Mouse (Mus musculus): Measurements from ENCODE around the gene Rpl21. TPM values are rescaled to one million over a fixed set of nuclear protein-coding genes. Genes with fewer than 3 reads are reported as not detected.

The Rpl21 gene
- polyA plus RNA-seq, 1 experiment from 2014 or later = 413 TPM

DNA sequence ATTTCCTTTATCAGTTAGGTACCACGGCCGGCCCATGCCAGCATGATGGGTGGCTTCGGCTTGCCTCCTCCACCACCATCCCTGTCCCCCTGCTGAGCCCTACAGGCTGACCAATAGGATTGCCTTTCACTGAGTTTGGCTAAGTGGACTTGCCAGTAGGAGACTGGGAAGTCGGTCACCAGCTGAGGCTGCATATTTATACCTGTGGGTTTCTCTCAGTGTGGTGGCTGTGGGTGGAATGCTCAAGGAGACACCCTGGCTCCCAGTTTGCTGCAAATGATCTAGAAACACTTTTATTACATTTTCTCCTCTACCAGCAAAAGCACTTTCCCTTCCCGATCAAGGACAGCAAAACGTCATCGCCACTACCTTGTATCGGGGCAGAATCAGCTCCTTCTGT lies 15.1 kb upstream of the Rpl21 start:
- WGBS = 82% methylated on average over 8 of the region's 8 CpGs
- H3K36me3 ChIP-seq (ENCODE audit: control insufficient read depth, insufficient read depth, low read length) = no peaks in the 10 kb centered on the region
- DNase-seq (no peak), ATAC-seq (ENCODE audit: low FRiP score, low TSS enrichment) (no peak)
- H3K4me2 ChIP-seq (ENCODE audit: low read length) = no peak overlapping the region
- no peaks in the 10 kb centered on the region for H3K9me3 ChIP-seq (ENCODE audit: control insufficient read depth, low read length)
- H3K4me1 ChIP-seq (ENCODE audit: control insufficient read depth, insufficient read depth, low read length) = no peaks in the 10 kb centered on the region
- H3K9ac ChIP-seq (replicated peaks; ENCODE audit: low read length) = no peak overlapping the region
- H3K4me3 ChIP-seq (replicated peaks; ENCODE audit: low read depth, low read length) = no peak overlapping the region
- H3K27me3 ChIP-seq (ENCODE audit: control insufficient read depth, insufficient read depth, low read length) = no peaks in the 10 kb centered on the region
- H3K27ac ChIP-seq (replicated peaks; ENCODE audit: low read depth, low read length) = no peak overlapping the region

DNA sequence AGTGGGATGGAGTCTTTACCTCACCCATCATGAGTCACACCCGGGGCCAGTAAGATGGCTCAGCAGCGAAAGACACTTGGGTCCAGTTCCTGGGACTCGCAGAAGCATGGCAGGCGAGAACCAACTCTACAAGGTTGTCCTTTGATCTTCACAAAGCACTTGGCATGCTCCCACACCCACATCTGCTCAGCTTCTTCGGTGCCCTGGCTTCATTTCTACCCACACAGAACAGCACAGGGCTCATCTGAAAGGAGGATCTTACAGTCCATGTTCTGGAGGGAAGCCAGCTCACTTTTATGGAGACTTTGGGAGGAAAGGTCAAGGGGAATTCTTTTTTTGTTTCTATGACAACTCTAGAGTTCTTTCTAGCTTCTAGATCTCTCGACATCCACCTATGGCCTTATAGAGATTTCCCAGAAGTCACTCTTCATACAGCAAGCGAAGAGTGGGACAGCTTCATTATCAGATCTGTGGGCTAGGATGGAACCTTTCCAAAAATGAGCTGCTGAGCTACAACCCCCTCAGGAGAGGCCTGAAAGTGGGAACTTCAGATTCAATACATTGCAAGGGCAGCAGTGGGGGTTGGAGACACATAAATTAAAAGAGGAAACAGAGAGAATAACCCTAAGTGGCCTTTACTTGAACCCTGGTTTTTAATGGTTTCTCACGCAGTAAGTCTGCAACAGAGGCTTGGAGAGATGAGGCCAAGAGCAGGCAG lies 13.6 kb upstream of the Rpl21 start:
- Histone ChIP-seq H3K9me3 (ENCODE audit: control insufficient read depth, low read length) (no peaks in the 10 kb centered on the region), H3K36me3 (ENCODE audit: control insufficient read depth, insufficient read depth, low read length) (no peaks in the 10 kb centered on the region), H3K4me2 (ENCODE audit: low read length) (no peak overlapping the region), H3K4me1 (ENCODE audit: control insufficient read depth, insufficient read depth, low read length) (no peaks in the 10 kb centered on the region), H3K27me3 (ENCODE audit: control insufficient read depth, insufficient read depth, low read length) (no peaks in the 10 kb centered on the region), H3K27ac (replicated peaks; ENCODE audit: low read depth, low read length) (no peak overlapping the region), H3K9ac (replicated peaks; ENCODE audit: low read length) (no peak overlapping the region), H3K4me3 (replicated peaks; ENCODE audit: low read depth, low read length) (no peak overlapping the region)
- ATAC-seq (ENCODE audit: low FRiP score, low TSS enrichment) = no peak
- no peak for DNase-seq
- 76% methylated on average over 8 of the region's 8 CpGs for WGBS

DNA sequence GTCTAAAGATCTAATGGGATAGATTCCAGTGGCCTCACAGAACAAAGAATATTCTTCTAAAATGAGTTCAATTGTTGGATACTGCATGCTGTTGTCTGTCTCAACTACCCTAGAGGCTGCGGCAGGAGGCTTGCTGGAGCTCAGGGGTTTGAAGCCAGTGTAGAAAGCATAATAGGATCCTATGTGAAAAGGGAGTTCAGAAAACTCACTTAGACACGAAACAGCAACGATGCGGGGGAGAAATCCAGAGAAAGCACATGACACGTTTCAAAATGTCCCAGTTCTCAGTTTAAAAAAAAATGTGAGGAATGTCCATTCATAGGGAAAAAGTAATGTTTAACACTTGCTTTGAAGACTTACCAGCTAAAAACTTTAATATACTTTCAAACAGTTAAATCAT lies 9.7 kb upstream of the Rpl21 start:
- Histone ChIP-seq H3K27ac (replicated peaks; ENCODE audit: low read depth, low read length) (no peak overlapping the region), H3K9me3 (ENCODE audit: control insufficient read depth, low read length) (no peaks in the 10 kb centered on the region), H3K36me3 (ENCODE audit: control insufficient read depth, insufficient read depth, low read length) (no peaks in the 10 kb centered on the region), H3K27me3 (ENCODE audit: control insufficient read depth, insufficient read depth, low read length) (no peaks in the 10 kb centered on the region), H3K4me2 (ENCODE audit: low read length) (no peak overlapping the region), H3K4me1 (ENCODE audit: control insufficient read depth, insufficient read depth, low read length) (no peaks in the 10 kb centered on the region), H3K4me3 (replicated peaks; ENCODE audit: low read depth, low read length) (no peak overlapping the region), H3K9ac (replicated peaks; ENCODE audit: low read length) (no peak overlapping the region)
- ATAC-seq (ENCODE audit: low FRiP score, low TSS enrichment) (no peak), DNase-seq (no peak)
- WGBS = 88% methylated on average over 5 of the region's 5 CpGs

- H3K27ac ChIP-seq (replicated peaks; ENCODE audit: low read depth, low read length) = no peak overlapping the region
- H3K27me3 ChIP-seq (ENCODE audit: control insufficient read depth, insufficient read depth, low read length) = no peaks in the 10 kb centered on the region
- WGBS = 63% methylated on average over 8 of the region's 8 CpGs
- no peak overlapping the region for H3K9ac ChIP-seq (replicated peaks; ENCODE audit: low read length)
- DNase-seq (no peak), ATAC-seq (ENCODE audit: low FRiP score, low TSS enrichment) (no peak)
- H3K36me3 ChIP-seq (ENCODE audit: control insufficient read depth, insufficient read depth, low read length) = peaks cover 3% of the 10 kb centered on the region; the same call in 1 of the 2 replicates
- peaks cover 13% of the 10 kb centered on the region for H3K4me1 ChIP-seq (ENCODE audit: control insufficient read depth, insufficient read depth, low read length)
- H3K4me3 ChIP-seq (replicated peaks; ENCODE audit: low read depth, low read length) = no peak overlapping the region
- H3K9me3 ChIP-seq (ENCODE audit: control insufficient read depth, low read length) = no peaks in the 10 kb centered on the region
- H3K4me2 ChIP-seq (ENCODE audit: low read length) = no peak overlapping the region
Observed at GRCm38 (mm10) chr5:146829528-146829927, 3.2 kb upstream of the Rpl21 start.

DNA sequence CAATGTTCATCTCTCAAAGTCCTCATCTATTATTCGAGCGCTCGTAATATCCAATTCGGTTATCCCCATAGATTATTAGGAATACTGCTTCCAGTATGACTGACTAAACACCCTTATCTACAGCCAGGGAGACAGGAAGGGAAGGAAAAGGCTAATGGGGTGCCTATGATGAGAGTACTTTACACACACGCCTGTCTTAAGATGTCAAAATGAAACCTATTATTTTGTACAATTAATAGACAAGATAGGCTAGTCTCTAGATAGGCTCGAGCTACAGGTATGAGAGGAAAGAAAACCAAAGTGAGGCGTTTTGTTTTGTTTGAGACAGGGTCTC lies 288 bp upstream of the Rpl21 start:
- no peaks in the 10 kb centered on the region for H3K27me3 ChIP-seq (ENCODE audit: control insufficient read depth, insufficient read depth, low read length)
- peak overlapping the region; percentile 87 for H3K27ac ChIP-seq (replicated peaks; ENCODE audit: low read depth, low read length)
- H3K36me3 ChIP-seq (ENCODE audit: control insufficient read depth, insufficient read depth, low read length) = peaks cover 32% of the 10 kb centered on the region
- H3K9me3 ChIP-seq (ENCODE audit: control insufficient read depth, low read length) = no peaks in the 10 kb centered on the region
- H3K4me1 ChIP-seq (ENCODE audit: control insufficient read depth, insufficient read depth, low read length) = peaks cover 13% of the 10 kb centered on the region
- peak overlapping the region; percentile 88 for H3K4me2 ChIP-seq (ENCODE audit: low read length)
- no peak for ATAC-seq (ENCODE audit: low FRiP score, low TSS enrichment)
- WGBS = 53% methylated on average over 7 of the region's 7 CpGs
- H3K4me3 ChIP-seq (replicated peaks; ENCODE audit: low read depth, low read length) = peak overlapping the region; percentile 88
- H3K9ac ChIP-seq (replicated peaks; ENCODE audit: low read length) = peak overlapping the region; percentile 88
- no peak for DNase-seq

DNA sequence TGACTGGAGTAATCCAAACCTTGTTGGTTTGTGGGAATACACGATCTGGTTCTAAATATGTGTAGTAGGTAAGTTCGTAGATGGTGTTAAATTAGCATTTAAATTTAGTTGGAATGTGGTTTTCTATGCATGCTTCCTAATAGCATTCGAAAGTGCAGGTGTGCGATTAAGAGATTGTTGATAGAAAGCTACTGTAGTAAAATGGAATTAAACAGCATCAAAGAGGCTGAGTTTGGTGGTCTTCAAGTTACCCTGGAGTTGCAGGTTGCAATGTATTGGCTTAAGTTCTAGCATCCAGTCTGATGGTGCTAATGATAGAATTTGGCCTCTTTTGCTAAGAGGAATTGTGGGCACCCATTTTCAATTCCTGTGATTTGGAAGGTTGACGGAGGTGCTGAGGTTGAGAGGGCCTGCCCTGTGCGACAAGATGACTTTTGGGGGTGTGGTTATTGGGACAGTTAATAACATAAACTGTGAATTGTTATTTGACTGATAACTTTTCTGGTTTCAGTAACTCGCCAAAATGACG lies 1.0 kb downstream of the Rpl21 start:
- H3K9ac ChIP-seq (replicated peaks; ENCODE audit: low read length) = peak overlapping the region; percentile 88
- H3K9me3 ChIP-seq (ENCODE audit: control insufficient read depth, low read length) = no peaks in the 10 kb centered on the region
- no peak for DNase-seq
- 27% methylated on average over 8 of the region's 8 CpGs for WGBS
- no peaks in the 10 kb centered on the region for H3K27me3 ChIP-seq (ENCODE audit: control insufficient read depth, insufficient read depth, low read length)
- H3K27ac ChIP-seq (replicated peaks; ENCODE audit: low read depth, low read length) = no peak overlapping the region
- peak overlapping the region; percentile 88 for H3K4me3 ChIP-seq (replicated peaks; ENCODE audit: low read depth, low read length)
- peaks cover 13% of the 10 kb centered on the region for H3K4me1 ChIP-seq (ENCODE audit: control insufficient read depth, insufficient read depth, low read length)
- ATAC-seq (ENCODE audit: low FRiP score, low TSS enrichment) = no peak
- peaks cover 45% of the 10 kb centered on the region for H3K36me3 ChIP-seq (ENCODE audit: control insufficient read depth, insufficient read depth, low read length)
- peak overlapping the region; percentile 88 for H3K4me2 ChIP-seq (ENCODE audit: low read length)

GRCm38 (mm10) chr5:146834959-146835358 lies 2.3 kb downstream of the Rpl21 start:
- no peak overlapping the region for H3K4me3 ChIP-seq (replicated peaks; ENCODE audit: low read depth, low read length)
- H3K27me3 ChIP-seq (ENCODE audit: control insufficient read depth, insufficient read depth, low read length) = no peaks in the 10 kb centered on the region
- no peak overlapping the region for H3K9ac ChIP-seq (replicated peaks; ENCODE audit: low read length)
- 92% methylated on average over 8 of the region's 8 CpGs for WGBS
- H3K9me3 ChIP-seq (ENCODE audit: control insufficient read depth, low read length) = no peaks in the 10 kb centered on the region
- no peak overlapping the region for H3K27ac ChIP-seq (replicated peaks; ENCODE audit: low read depth, low read length)
- no peak for DNase-seq
- no peak for ATAC-seq (ENCODE audit: low FRiP score, low TSS enrichment)
- peaks cover 13% of the 10 kb centered on the region for H3K4me1 ChIP-seq (ENCODE audit: control insufficient read depth, insufficient read depth, low read length)
- peaks cover 50% of the 10 kb centered on the region for H3K36me3 ChIP-seq (ENCODE audit: control insufficient read depth, insufficient read depth, low read length)
- no peak overlapping the region for H3K4me2 ChIP-seq (ENCODE audit: low read length)

- Histone ChIP-seq H3K4me3 (replicated peaks; ENCODE audit: low read depth, low read length) (no peak overlapping the region), H3K9ac (replicated peaks; ENCODE audit: low read length) (no peak overlapping the region), H3K4me2 (ENCODE audit: low read length) (no peak overlapping the region), H3K27me3 (ENCODE audit: control insufficient read depth, insufficient read depth, low read length) (no peaks in the 10 kb centered on the region), H3K27ac (replicated peaks; ENCODE audit: low read depth, low read length) (no peak overlapping the region), H3K36me3 (ENCODE audit: control insufficient read depth, insufficient read depth, low read length) (peaks cover 50% of the 10 kb centered on the region), H3K9me3 (ENCODE audit: control insufficient read depth, low read length) (no peaks in the 10 kb centered on the region), H3K4me1 (ENCODE audit: control insufficient read depth, insufficient read depth, low read length) (peaks cover 8% of the 10 kb centered on the region)
- ATAC-seq (ENCODE audit: low FRiP score, low TSS enrichment) (no peak), DNase-seq (no peak)
- WGBS = 67% methylated on average over 7 of the region's 7 CpGs
Observed at GRCm38 (mm10) chr5:146837967-146838720, 5.5 kb downstream of the Rpl21 start.
